Mouse (Mus musculus): ENCODE measurements around the gene Bbip1.
A peak's percentile ranks its signal among the peaks of the same experiment; 100 is the strongest.
"Not testable (repeated sequence)": the region's sequence is repeated elsewhere in the genome, so short reads cannot be mapped to it uniquely, and the experiment has no call there.

Bbip1 gene

DNA sequence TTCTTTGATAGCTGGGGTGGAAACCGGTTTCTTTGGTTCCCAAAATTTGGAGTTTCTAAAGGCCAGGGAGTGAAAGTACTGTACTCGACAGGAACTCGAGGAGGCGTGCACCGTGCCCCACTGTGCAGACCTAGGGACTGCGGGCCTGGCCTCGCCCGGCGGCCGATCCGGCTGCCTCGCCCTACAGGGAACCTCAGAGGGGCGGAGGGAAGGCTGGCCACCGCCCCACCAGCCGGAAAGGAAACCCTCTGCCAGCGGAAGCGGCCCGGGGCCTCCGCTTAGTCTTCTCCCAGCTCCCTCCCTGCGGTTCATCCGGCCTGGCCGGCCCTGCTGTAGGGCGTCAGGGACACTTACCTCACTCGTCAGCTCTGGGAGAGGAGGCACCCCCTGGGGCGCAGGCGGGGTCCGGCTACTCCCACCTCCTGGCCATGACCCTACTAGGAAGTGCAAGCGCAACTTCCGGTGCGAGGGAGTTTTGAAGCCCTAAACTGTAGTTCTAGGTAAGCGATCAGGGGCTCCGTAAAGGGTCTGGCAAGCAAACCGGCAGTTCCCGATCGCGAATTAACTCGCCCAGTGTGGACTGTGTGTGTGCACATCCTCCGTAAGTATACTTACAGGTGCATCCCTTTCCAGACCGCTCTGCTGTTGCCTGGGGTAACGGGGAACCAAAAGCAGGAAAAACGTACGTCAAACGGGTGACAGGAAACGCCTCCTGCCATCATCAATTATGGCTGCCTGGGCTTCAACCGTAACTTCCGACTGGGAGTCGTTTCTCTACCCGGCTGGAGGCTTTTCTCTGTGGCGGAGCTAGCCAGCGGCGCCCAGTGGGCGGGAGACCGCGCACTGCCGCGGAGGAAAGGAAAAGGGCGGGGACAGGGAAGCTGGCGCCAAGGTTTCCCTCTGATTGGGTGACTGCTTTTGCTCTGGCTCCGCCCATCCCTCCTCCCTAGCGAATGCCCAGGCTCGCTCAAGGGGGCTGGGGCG, at the start of gene Bbip1, which contains the start of gene Shoc2:
Gene Bbip1, minus strand, starts transcription at position 826 of the 984 bp plus-strand sequence.
Gene Shoc2, plus strand, starts transcription at position 505 of the 984 bp plus-strand sequence.
- peak; percentile 98 to 99 for DNase-seq (ENCODE audit: low spot score in 2 of 2)

DNA sequence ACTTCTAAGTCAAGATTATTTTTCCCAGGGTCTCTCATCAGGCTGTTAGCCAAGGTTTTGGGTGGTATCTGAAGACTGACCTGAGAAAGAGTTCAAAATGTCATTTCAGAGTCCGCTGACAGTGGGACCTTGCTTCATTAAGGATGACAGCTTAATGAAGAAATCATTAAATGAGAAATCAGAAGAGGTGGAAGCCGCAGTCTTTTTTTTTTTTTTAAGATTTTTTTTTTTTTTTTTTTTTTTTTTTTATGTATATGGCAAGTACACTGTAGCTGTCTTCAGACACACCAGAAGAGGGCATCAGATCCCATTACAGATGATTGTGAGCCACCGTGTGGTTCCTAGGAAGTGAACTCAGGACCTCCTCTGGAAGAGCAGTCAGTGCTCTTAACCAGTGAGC, 49.4 kb upstream of the Bbip1 start:
- DNase-seq (ENCODE audit: low spot score in 2 of 2): no peak

DNA sequence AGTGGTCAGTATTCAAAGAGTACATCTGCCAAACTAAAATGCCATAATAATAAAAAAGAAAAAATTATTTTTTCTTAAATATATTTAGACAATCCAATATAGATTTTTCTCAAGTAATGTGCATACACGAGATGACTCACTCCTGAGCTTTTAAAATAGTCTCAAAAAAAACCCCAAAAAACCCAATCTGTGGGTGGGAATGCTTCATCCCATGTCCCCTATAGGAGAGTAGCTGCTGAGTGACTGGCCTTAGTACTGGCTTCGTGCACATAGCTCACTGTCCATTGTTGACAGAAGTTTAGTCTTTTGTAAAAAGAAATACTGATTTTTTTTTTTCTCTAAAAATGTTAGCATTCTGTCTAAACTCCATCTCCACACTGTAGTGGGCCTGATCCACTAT, 46.1 kb upstream of the Bbip1 start:
- no peak for DNase-seq (ENCODE audit: low spot score in 2 of 2)

DNA sequence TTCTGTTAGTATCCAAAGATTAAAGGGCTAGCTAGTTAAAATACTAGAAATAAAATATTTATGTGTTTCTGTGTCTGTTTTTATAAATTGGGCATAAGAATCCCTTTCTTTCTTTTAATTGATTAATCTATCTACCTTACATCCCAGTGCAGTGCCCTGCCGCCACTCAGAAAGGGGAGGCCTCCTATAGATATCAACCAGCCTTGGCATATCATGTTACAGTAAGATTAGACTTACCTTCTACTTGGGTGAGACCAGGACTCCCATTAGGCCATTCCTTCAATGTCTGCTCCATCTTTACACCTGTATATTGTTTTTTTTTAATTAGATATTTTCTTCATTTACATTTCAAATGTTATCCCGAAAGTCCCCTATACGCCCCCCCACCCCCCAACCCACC, 40.2 kb upstream of the Bbip1 start:
- no peak for DNase-seq (ENCODE audit: low spot score in 2 of 2)

DNA sequence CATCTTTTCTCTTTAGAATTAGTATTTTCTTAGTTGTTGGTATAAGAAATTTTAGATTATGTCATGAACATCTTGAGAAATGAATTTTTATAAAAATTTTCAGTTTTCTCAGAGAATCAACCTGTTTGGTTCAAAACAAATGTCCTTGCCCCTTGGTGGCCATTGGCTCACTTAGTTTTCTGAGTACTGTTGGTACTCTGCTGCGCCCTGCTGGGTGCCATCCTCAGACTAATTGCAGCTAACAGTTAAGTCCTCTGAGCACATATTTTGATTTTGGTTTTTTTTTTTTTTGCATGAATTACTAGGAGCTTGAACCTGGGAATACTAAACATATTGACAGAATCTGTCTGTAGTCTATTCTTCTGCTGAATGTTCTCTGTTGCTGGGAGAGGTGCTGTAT, 38.9 kb upstream of the Bbip1 start:
- DNase-seq (ENCODE audit: low spot score in 2 of 2): no peak

DNA sequence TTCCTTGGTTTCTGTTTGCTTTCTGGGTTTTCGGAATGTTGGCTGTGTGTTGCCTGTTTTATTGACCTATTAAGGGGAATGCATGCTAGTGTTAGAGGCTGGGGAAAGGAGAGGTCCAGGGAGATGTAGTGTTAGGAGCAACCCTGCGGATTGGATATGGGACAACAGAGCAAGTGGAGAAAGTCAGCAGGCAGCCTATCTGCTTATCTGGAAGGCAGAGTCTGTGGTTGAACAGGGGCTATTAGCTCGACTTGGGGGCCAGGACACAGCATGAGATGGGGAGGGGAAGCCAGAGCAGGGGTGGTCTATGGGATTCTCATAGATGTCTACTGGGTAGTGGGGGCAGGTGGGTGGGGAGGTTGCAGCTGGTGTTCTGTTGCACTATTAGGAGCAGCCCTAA, 37.6 kb upstream of the Bbip1 start:
- DNase-seq (ENCODE audit: low spot score in 2 of 2): no peak

DNA sequence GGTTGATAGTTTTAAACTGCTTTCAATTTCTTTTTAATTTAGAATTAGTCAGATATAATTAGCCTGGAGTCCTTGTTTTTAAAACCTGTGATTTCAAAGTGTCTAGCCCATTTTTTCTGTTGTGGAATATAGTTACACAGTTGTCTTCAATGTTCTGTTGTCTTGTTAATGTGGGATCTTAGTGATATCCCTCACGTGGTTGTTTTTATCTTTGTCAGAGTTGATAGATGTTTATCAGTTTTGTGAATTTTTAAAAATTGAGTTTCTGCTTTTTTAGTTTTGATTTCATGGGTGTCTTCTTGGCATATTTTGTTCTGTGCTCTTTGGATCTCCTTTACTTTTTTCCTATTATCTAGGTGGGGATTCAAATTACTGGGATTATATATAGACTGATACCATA, 29.2 kb upstream of the Bbip1 start:
- no peak for DNase-seq (ENCODE audit: low spot score in 2 of 2)

DNA sequence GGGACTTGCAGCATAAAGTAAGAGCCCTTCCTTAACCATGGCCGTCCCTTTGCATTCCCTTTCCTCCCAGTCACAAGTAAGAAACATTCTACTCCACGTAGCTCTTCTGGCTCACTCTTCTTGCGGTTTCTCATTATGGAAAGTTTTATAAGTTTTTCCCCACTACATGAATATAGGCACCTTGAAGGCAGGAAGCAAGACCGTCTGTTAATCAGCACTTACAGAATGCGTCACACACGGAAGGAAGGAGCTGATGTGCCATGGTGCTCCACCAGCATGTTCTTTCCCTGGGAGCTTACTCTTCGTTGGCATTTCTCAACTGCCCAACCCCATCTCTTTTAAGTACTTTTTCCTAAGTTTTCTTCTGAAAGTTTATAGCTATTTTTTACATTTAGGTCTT, 27.5 kb upstream of the Bbip1 start:
- DNase-seq (ENCODE audit: low spot score in 2 of 2): no peak

DNA sequence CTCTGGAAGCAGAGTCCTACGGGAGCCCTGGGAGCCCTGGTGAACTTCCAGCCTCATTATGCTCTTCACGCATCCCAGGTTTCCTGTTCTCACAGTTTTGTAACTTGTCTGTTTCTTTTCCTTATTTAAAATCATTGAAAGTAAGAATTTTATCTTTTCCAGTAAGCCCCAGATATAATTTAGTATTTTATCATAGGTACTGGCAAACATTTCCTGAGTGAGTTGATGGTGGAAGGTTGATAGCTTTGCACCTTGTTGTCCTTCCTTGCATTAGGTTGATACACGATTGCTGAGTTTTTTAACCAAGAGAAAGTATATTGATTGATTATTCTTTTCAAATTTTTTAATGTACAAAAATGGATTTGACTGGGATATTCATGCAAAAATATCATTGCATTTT, 24.8 kb upstream of the Bbip1 start:
- no peak for DNase-seq (ENCODE audit: low spot score in 2 of 2)

DNA sequence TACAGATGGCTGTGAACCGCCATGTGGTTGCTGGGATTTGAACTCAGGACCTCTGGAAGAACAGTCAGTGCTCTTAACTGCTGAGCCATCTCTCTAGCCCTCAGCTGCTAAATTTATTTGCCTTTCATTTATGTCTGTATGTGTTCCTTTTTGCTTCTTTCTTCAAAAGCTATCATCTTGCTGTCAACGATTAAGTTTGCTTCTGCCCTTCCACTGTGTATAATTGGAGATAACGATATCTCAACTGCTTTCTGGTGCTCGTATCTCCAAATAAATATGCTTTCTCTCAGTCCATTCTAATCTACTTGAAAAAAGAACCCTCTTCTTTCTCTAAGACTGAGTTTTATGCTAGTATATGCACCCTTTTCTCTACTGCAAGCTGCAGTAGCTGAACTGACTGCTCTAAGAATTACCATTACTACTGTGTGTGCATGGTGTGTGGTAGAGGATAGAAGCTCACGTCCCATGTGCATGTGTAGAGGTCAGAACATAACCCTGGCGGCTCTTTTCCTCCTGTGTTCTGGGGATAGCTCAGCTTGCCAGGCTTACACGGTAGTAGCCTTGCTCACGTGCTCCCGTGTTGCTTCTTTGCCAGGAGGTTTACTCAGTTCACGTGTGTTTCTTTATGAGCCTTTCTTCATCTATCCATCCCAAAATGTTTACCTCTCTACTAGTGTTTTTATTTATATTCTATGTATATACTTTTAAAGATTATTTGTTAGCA, 20.6 kb upstream of the Bbip1 start:
- no peak for DNase-seq (ENCODE audit: low spot score in 2 of 2)

DNA sequence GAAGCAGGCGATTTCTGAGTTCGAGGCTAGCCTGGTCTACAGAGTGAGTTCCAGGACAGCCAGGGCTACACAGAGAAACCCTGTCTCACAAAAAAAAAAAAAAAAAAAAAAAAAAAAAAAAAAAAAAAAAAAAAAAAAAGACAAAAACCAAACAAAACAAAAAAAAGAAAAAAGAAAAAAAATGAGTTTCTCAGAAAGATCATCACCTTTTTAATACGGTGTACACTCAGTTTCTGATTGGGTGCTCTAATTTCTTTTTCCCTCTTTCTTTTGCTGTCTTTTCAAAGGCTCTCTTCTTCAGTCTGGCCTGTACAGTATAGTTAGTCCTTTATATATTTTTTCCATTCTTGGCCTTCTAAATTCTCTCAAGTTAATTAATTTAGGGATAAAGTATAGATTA, 19.9 kb upstream of the Bbip1 start:
- not testable (repeated sequence) for DNase-seq (ENCODE audit: low spot score in 2 of 2)

DNA sequence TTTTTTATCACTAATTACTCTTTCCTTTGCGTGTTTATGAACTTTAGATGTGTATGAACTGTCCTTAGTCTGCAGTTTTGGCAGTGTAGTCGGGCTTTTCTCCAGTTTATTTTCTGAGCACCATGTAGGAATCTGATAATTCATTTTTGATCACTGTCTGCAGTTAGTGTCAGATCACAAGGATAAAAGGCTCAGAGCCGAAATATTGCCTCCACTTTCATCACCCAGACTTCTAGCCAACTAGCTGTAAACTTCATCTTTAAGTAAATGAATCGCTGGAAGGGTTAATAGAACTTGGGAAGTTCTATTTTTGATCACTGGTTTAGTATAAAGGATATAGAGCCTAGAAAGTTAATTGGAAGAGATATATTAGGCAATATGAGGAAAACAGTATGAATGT, 18.1 kb upstream of the Bbip1 start:
- DNase-seq (ENCODE audit: low spot score in 2 of 2): no peak

DNA sequence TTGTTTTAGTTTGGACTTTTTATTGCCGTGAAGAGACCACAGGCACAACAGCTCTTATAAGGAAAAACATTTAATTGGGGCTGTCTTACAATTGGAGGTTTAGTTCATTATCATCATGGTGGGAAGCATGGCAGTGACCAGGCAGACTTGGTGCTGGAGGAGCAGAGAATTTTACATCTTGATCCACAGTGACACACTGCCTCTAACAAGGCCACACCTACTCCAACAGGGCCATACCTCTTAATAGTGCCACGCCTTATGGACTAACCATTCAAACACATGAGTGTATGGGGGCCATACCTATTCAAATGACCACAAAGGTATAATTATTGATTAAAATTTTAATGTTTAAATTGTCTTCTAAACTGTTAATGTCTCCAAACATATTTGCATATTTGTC, 13.1 kb upstream of the Bbip1 start:
- DNase-seq (ENCODE audit: low spot score in 2 of 2): no peak

DNA sequence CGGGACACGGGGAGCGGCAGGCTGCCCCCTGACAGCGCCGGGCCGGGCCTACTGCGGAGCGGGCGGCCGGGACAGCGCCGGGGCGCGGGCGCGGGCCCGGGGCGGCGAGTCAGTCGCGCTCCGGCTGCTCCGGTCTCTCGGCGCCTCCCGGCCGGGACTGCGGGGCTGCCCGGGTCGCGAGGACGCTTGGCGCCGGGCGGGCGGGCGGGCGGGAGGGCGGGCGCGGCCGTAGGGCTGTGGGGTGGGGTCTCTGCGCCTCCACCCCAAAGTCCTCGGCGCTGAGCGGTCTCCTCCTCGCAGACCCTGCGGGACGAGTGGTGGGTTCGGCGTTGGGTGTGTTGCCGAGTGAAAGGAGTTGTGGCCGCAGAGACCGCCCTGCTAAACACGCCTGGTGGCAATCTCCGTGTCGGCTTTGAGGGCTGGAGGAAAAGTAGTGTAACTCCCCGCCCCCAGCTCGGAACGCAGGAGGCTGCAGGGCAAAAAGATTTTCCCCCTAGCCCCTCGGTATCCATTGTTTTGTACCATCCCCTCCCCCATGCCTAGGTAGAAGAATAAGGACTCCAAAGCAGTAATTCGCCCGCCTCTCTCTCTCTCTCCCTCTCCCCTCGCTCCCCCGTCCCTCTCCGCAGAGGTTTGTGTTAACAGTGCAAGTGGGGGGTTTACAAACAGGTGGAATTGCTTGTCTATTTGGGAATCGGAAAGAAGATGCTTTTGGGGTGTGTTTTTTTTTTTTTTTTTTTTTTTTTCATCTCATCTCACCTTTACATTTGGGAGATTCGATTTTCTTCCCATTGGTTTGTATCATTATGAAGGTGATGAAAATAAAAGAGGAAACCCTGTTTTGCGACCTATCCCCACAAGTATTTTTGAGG, 980 bp upstream of the Bbip1 start:
- DNase-seq (ENCODE audit: low spot score in 2 of 2): peak; percentile 31 to 49

DNA sequence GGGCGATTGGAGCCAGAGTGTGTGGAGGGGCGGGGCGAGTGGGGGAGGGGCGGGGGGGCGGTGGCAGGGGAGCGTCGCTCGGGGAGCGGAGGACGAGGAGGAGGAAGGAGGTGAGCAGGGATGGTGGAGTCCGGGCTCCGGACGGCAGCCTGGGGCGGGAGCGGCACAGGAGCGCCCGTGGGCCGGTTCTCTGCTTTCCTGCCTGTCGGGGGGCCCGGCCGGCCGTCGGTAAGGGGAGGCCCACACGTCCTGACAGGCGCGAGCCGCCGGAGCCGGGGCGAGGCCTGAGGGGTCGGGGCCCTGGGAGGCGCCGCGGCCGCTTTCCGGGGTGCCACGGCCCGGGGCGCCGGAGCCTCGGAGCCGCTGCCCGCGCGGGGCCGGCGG, 351 bp upstream of the Bbip1 start:
- no peak for DNase-seq (ENCODE audit: low spot score in 2 of 2)

DNA sequence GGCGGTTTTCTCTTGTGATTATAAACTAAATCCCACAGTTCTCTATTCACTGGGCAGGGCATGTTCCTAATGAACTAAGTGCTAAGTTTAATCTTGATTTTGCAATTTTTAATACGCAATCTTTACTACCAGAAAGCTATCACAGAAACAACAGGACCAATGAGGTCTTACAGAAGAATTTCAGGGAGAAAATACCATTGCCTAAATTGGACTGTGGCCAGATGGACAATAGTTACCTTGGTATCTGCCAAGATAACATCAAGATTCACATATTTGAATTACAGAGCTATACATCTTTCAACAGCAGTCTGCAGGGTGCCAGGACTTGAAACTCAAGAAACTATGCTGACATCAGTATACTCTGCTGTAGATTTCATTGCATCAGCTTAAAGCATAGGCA, 2.1 kb downstream of the Bbip1 start:
- no peak for DNase-seq (ENCODE audit: low spot score in 2 of 2)

DNA sequence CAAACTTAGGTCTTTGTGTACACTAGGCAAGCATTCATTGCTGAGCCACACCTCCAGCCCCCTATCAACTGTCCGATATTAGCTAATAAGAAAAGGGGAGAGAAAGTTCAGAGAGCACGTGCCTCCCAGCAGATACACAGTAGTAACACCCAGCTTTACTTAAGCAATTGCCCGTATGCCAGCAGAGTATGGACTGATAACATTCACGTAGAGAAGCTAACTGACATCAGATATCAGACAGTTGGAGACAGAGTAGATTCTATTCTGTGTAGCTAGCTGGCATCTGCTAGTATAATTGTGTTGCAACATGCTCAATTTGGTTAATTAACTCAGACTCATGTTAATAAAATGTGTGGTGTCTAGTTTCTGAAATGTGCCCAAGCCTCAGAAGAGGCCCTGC, 3.3 kb downstream of the Bbip1 start:
- DNase-seq (ENCODE audit: low spot score in 2 of 2): no peak

DNA sequence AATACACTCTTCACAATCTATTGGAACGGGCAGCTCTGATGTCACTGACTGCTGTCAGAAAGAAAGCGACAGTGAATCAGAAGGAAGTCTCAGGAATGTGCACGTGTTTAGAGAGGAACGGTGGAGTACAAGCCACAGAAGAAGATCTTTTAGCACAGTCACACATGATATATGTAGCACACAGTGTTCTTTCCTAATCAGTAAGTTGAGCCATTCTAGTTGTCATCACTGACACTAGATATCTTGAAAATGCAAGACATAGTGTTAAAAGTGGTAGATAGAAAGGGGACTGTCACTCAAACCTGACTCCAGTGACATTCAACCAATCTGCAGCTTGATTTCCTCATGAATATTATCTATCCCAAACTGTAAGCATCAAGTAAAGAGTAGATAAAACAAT, 5.0 kb downstream of the Bbip1 start:
- no peak for DNase-seq (ENCODE audit: low spot score in 2 of 2)

DNA sequence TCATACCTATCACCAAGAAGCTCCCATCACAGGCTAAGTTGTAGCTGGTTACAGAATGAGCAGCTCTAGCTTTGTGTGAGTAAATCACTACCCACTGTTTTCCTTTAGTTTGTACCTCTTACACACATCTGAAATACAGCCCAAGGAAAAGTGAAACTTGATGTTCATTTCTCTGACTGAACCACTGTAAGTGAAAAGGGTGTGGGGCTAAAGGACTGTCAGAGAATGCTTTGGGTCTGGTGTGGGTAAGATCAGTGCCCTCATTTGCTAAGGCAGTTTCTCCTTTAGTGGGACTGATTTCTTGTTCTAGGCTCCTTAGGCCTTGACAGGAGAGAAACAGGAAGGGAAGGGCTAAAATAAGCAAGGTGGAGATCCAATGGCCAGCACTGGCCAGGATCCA, 10.4 kb downstream of the Bbip1 start:
- DNase-seq (ENCODE audit: low spot score in 2 of 2): no peak

DNA sequence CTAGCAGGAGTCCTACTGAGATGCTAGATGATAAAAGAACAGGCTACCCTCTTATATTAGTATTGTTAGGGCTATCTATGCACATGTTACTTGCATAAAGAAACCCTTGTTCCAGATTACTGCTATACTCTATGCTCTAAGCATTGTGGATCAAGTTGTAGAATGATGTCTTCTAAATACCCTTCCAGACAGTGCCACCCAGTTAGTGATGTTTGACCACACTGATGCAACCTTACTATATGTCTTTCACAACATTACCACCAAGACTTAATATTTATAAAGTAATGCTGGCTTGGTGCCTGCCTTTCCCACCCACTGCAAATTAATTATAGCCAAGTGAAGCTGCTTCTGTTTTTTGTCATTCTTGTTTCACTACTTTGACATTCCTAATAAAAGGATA, 11.4 kb downstream of the Bbip1 start:
- DNase-seq (ENCODE audit: low spot score in 2 of 2): no peak

DNA sequence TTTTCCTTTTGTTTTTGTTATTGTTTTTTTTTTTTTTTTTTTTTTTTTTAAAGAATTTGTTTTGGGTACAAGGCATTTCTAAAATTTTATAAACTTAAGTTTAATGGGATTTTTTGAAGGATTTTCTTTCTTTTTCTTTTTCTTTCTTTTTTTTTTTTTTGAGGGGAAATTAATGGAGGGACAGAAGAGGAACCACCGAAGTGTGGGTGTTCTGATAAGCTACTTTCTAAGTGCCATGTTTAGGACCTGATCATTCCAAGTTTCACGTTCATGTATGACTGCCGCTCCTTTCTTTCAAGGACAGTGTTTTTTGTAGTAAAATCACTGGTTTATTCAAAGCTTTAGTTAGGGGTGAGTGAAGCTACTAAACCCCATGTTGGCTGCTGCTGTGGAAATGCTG, 15.2 kb downstream of the Bbip1 start:
- DNase-seq (ENCODE audit: low spot score in 2 of 2): no peak

DNA sequence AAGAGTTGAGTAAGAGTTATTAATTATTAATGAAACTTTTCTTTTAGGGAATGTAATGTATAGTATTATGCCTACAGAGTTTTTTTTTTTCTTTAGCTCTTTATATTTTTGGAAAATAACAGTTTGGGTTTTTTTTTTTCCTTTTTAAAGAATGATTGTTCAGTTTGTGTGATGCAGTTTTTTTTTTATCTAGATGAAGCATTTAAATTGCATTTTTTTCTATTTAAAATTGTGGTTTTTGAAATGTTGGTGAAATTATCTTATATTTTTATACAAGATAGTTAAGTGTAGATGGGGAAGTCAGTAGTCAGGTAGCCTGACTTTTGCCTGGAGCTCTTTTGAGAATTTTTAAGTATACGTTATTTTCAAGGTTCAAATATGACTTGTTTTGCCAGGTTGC, 17.7 kb downstream of the Bbip1 start:
- no peak for DNase-seq (ENCODE audit: low spot score in 2 of 2)
